Mouse (Mus musculus) lung, embryonic 16.5 days (tissue): ENCODE measurements around the gene Unc13c. TPM values are rescaled to one million over a fixed set of nuclear protein-coding genes. Genes with fewer than 3 reads are reported as not detected.

Experiments used
- ATAC-seq: fragments of 200-750 bp; cut with Nextera tagmentation; 2 replicates; pipeline ENCODE4 v1.8.0; 2017; ENCODE audit warnings: low read depth, mild to moderate bottlenecking, moderate library complexity
- H3K27ac ChIP-seq: fragments of 300-500 bp; sonication (generic); 2 replicates; pipeline ENCODE4 v1.5.1; 2014; ENCODE audit warnings: mild to moderate bottlenecking, control low read depth, low read length
- H3K27me3 ChIP-seq: fragments of 300-500 bp; sonication (generic); 2 replicates; pipeline ENCODE4 v1.6.1; 2014; ENCODE audit warnings: low read depth, low read length, mixed read lengths; ENCODE audit not compliant: control insufficient read depth, insufficient read depth
- H3K36me3 ChIP-seq: fragments of 300-500 bp; sonication (generic); 2 replicates; pipeline ENCODE4 v1.6.1; 2014; ENCODE audit warnings: low read length; ENCODE audit not compliant: control insufficient read depth, insufficient read depth
- H3K4me1 ChIP-seq: fragments of 300-500 bp; sonication (generic); replicated peaks from 2 replicates; pipeline ENCODE4 v1.6.1; 2014; ENCODE audit warnings: low read length, mixed read lengths; ENCODE audit not compliant: control insufficient read depth, insufficient read depth
- H3K4me2 ChIP-seq: fragments of 300-500 bp; sonication (generic); 2 replicates; pipeline ENCODE4 v1.6.1; 2014; ENCODE audit warnings: low read depth, low read length, control low read depth
- H3K4me3 ChIP-seq: fragments of 300-500 bp; sonication (generic); 2 replicates; pipeline ENCODE4 v1.5.1; 2014; ENCODE audit warnings: mild to moderate bottlenecking, low read length, control low read depth
- H3K9ac ChIP-seq: fragments of 300-500 bp; sonication (generic); 2 replicates; pipeline ENCODE4 v1.6.1; 2014; ENCODE audit warnings: low read length, control low read depth
- H3K9me3 ChIP-seq: fragments of 300-500 bp; sonication (generic); 2 replicates; pipeline ENCODE4 v1.6.1; 2016; ENCODE audit warnings: low read length; ENCODE audit not compliant: control insufficient read depth
- WGBS: fragments of 180-500 bp; shearing (Covaris S2); extraction: QIAGEN DNeasy Blood & Tissue Kit; methylation state at CpG from one replicate; pipeline ENCODE4 v1.1.7; 2014; 5-methylcytosine and 5-hydroxymethylcytosine counted together
- polyA plus RNA-seq: library from polyadenylated mRNA; unstranded; fragments of >200 nt; fragmentation: Nextera tagmentation; extraction: Ambion mirVana; gene quantifications from 2 replicates; pipeline ENCODE4 v1.2.1, GENCODE M21; 2015

Unc13c gene
- polyA plus RNA-seq, 1 experiment from 2014 or later, result 0.18 TPM

DNA sequence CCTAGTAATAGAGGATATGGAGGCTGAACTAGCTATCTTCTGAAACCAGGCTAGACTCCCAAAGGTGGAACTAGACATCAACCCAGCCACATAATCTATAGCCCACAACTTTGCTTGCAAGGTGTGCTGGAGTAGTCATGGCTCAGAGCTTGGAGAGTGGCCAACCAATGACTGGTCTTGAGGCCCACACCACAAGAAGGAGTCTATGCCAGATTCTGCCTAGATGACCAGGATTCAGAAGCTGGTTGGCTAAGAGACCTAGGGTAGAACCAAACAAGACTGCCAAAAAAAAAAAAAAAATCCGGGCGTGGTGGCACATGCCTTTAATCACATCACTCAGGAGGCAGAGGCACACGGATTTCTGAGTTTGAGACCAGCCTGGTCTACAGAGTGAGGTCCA lies 70.2 kb downstream of the Unc13c start:
- ATAC-seq, result no peak
- H3K27me3 ChIP-seq, result no peaks in the 10 kb centered on the region
- H3K4me3 ChIP-seq, result no peak overlapping the region
- H3K36me3 ChIP-seq, result no peaks in the 10 kb centered on the region
- no peak overlapping the region for H3K27ac ChIP-seq
- H3K4me1 ChIP-seq, result no peaks in the 10 kb centered on the region
- peaks cover 3% of the 10 kb centered on the region; the same call in 1 of the 2 replicates for H3K9me3 ChIP-seq
- no peak overlapping the region for H3K4me2 ChIP-seq
- no peak overlapping the region for H3K9ac ChIP-seq
- WGBS, result 68% methylated on average over 3 of the region's 3 CpGs

DNA sequence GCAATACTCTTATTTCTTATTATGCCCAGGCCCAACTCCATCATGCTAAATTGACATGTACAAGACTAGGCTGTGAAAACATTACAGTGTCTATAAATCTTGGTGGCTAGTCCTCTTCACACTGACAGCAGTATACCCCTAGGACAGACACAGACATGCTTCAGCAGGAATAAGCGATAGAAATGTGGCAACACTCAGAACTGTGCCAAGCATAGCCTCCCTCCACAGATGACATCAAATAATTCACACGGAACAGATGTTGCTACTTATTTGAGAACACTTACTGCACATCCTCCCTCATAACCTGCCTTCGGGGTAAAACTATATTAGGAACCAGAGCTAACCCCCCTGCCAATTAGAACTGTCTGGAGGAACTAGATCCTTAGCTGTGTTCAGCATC lies 72.6 kb downstream of the Unc13c start:
- no peak overlapping the region for H3K27ac ChIP-seq
- H3K4me2 ChIP-seq, result no peak overlapping the region
- H3K4me1 ChIP-seq, result no peaks in the 10 kb centered on the region
- ATAC-seq, result no peak
- H3K4me3 ChIP-seq, result no peak overlapping the region
- H3K9me3 ChIP-seq, result peaks cover 3% of the 10 kb centered on the region; the same call in 1 of the 2 replicates
- no peaks in the 10 kb centered on the region for H3K36me3 ChIP-seq
- no peaks in the 10 kb centered on the region for H3K27me3 ChIP-seq
- 59% methylated on average over 3 of the region's 3 CpGs for WGBS
- no peak overlapping the region for H3K9ac ChIP-seq

- peak; percentile 57; the same call in 1 of the 2 replicates for ATAC-seq
- Histone ChIP-seq H3K27ac (no peak overlapping the region), H3K36me3 (no peaks in the 10 kb centered on the region), H3K4me1 (no peaks in the 10 kb centered on the region), H3K4me2 (no peak overlapping the region), H3K9ac (no peak overlapping the region), H3K27me3 (no peaks in the 10 kb centered on the region), H3K4me3 (no peak overlapping the region), H3K9me3 (no peaks in the 10 kb centered on the region)
- WGBS, result 40% methylated on average over 1 of the region's 1 CpGs
Observed at GRCm38 (mm10) chr9:73883587-73883986, 85.2 kb downstream of the Unc13c start.

DNA sequence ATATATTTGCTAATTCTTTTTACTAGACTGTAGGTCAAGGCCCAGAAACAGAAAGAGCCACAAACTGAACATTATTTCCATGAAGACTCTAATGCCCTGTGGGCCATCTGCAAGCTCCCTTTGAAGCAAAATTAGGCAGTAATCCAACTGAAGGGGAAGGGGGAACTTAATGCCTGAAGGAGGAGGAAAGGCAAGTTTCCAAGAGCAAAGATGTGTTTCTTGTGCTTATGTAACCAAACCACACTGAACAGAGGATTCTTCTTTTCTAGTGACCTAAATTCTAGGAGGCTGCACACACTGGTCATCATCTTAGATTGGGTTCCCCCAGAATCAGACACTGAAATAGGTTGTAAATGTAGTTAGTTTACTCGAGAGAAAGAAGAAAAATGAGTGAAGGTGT lies 85.6 kb downstream of the Unc13c start:
- WGBS, result 59% methylated on average over 1 of the region's 1 CpGs
- no peaks in the 10 kb centered on the region for H3K36me3 ChIP-seq
- peak; percentile 49; the same call in 1 of the 2 replicates for ATAC-seq
- no peak overlapping the region for H3K27ac ChIP-seq
- no peak overlapping the region for H3K9ac ChIP-seq
- no peak overlapping the region for H3K4me2 ChIP-seq
- no peaks in the 10 kb centered on the region for H3K27me3 ChIP-seq
- no peaks in the 10 kb centered on the region for H3K4me1 ChIP-seq
- no peak overlapping the region for H3K4me3 ChIP-seq
- no peaks in the 10 kb centered on the region for H3K9me3 ChIP-seq

DNA sequence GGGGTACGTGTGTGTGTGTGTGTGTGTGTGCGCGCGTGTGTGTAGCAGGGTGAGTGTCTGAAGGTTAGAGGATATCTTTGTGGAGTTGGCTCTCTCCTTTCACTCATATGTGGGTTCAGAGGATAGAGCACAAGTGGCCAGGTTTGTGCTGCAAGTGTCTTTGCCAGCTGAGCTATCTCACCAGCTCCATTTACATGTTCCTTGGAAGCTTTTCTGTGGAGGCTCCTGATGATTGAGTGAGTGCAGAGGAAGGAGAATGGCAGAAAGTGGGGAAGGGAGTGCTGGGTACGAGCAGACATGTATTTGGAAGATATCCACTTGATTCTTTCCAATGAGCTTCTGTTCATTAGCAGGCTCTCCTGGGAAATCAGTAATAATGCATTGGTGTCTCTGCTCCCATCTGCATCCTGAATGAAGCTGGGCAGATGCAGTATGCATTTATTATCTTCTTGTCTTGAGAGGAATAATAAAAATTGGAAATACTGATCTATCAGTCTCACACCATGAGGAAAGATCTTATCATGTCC lies 86.3 kb downstream of the Unc13c start:
- WGBS, result 65% methylated on average over 5 of the region's 5 CpGs
- Histone ChIP-seq H3K4me2 (no peak overlapping the region), H3K4me1 (no peaks in the 10 kb centered on the region), H3K9ac (no peak overlapping the region), H3K9me3 (no peaks in the 10 kb centered on the region), H3K27ac (no peak overlapping the region), H3K27me3 (no peaks in the 10 kb centered on the region), H3K36me3 (no peaks in the 10 kb centered on the region), H3K4me3 (no peak overlapping the region)
- ATAC-seq, result peak; percentile 45; the same call in 1 of the 2 replicates

GRCm38 (mm10) chr9:73867410-73868067 lies 101.2 kb downstream of the Unc13c start:
- Histone ChIP-seq H3K9ac (no peak overlapping the region), H3K4me3 (no peak overlapping the region), H3K4me1 (no peaks in the 10 kb centered on the region), H3K4me2 (no peak overlapping the region), H3K27ac (no peak overlapping the region), H3K36me3 (no peaks in the 10 kb centered on the region), H3K27me3 (no peaks in the 10 kb centered on the region), H3K9me3 (no peaks in the 10 kb centered on the region)
- ATAC-seq, result no peak
- 39% methylated on average over 2 of the region's 2 CpGs for WGBS

DNA sequence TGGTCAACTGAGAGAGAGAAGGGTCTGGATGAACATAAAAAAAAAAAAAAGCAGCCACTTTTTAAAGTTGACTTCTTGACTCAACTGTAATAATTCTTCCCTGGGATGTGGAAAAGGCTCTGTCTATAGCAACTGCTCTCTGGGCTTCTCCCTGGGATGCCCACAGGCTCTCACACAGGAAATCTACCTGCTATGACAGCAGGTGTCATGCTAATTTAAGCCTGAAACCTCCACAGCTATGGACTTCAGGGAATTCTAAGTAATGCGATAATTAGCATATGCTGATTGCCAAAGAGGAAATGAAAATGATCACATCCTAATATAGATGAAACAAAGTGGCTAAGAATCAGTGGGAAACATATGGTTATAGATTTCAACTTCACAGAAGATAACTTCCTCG lies 102.1 kb downstream of the Unc13c start:
- Histone ChIP-seq H3K4me1 (no peaks in the 10 kb centered on the region), H3K9me3 (no peaks in the 10 kb centered on the region), H3K9ac (no peak overlapping the region), H3K36me3 (no peaks in the 10 kb centered on the region), H3K4me3 (no peak overlapping the region), H3K27me3 (no peaks in the 10 kb centered on the region), H3K27ac (no peak overlapping the region), H3K4me2 (no peak overlapping the region)
- 77% methylated on average over 2 of the region's 2 CpGs for WGBS
- ATAC-seq, result no peak

DNA sequence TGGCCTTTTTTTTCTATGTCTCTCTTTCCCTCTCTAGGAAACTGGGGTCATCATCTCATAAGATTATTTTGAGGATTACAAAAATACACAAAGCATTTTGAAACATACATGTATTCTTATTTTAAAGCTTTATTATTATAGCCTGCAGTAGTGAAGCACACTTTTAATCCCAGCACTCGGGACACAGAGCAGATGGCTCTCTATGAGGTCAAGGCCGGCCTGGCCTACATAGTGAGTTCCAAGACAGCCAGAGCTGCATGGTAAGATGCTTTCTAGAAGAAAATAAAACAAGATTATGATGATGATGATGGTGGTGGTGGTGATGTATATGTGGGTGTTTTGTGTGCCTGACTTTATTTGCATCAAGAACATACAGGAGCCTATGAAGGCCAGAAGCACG lies 109.3 kb downstream of the Unc13c start:
- no peak overlapping the region for H3K4me2 ChIP-seq
- 83% methylated on average over 3 of the region's 3 CpGs for WGBS
- H3K4me1 ChIP-seq, result no peaks in the 10 kb centered on the region
- no peak overlapping the region for H3K4me3 ChIP-seq
- H3K27me3 ChIP-seq, result no peaks in the 10 kb centered on the region
- no peaks in the 10 kb centered on the region for H3K9me3 ChIP-seq
- H3K9ac ChIP-seq, result no peak overlapping the region
- no peak for ATAC-seq
- H3K27ac ChIP-seq, result no peak overlapping the region
- H3K36me3 ChIP-seq, result no peaks in the 10 kb centered on the region

DNA sequence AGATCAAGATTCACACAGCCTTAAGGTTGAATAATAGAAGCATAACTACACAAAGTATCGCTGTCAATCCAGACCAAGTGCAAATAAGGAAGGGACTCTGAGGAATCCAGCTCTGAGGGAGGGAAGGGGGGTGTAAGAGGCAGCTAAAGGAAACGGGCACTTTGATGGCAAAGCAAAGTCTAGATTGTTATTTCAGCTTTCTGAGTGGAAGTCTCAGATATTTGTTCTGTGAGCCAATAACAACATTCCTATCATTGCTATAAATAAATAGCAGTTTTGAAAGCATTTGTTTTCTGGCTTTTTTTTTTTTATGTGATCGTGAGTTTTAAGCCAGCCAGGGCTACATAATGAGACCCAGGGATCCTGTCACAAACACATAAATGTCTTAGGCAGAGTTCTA lies 114.5 kb downstream of the Unc13c start:
- WGBS, result 24% methylated on average over 3 of the region's 3 CpGs
- Histone ChIP-seq H3K4me2 (no peak overlapping the region), H3K9me3 (no peaks in the 10 kb centered on the region), H3K4me3 (no peak overlapping the region), H3K4me1 (no peaks in the 10 kb centered on the region), H3K27me3 (no peaks in the 10 kb centered on the region), H3K9ac (no peak overlapping the region), H3K27ac (no peak overlapping the region), H3K36me3 (no peaks in the 10 kb centered on the region)
- no peak for ATAC-seq
